Mouse (Mus musculus): ENCODE results near the gene Tomm20.

- TF ChIP-seq GATA1 (IDR thresholded peaks at IDR 0.05; ENCODE audit: low read length) (no peak), TAL1 (IDR thresholded peaks at IDR 0.05; ENCODE audit: low read length) (no peak)
Observed at GRCm38 (mm10) chr8:126972649-126973048, 27.0 kb upstream of the Tomm20 start.

Data from erythroblast, embryonic 14.5 days (primary cell).